Mouse (Mus musculus): ENCODE data around the gene Chrdl1.

Chrdl1 gene

GRCm38 (mm10) chrX:143393791-143394369, at the start of gene Chrdl1:
Gene Chrdl1 (minus strand): TSS chrX:143394262.
- Histone ChIP-seq H3K36me3 (ENCODE audit: insufficient read depth, low read length) (no peaks in the 10 kb centered on the region), H3K9me3 (ENCODE audit: low read length) (no peaks in the 10 kb centered on the region), H3K4me3 (replicated peaks; ENCODE audit: low read length) (peak within 1 kb of the TSS; percentile 71), H3K4me1 (replicated peaks; ENCODE audit: low read depth, low read length) (no peaks in the 10 kb centered on the region), H3K27me3 (ENCODE audit: insufficient read depth, low read length) (peaks cover 11% of the 10 kb centered on the region; the same call in 1 of the 2 replicates)
- no peak for TF ChIP-seq POU5F1 (IDR thresholded peaks at IDR 0.05; ENCODE audit: borderline replicate concordance, low read length)
- TF ChIP-seq CTCF (conservative IDR thresholded peaks at IDR 0.05; ENCODE audit: low read length): no peak
- TF ChIP-seq NANOG (IDR thresholded peaks at IDR 0.05; ENCODE audit: borderline replicate concordance, low read length): no peak

DNA sequence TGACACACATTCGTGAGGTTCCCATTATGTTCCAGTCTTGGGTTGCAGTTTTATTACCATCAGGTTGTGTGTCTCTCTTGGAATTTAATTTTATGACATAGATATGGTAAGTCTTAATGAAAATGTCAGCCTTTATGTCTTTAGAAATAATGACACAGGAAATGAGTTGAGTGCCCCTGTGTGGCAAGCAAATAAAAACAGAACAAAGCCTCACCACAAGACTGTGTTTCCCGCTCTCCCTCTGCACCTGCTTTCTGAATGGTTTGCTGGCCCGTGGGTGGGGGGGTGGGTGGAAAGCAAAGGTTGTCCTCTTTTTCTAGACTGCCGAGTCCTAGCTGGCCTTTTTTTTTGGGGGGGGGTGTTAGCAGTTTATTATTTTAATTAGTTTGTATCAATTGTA, 48.6 kb upstream of the Chrdl1 start:
- Histone ChIP-seq H3K4me3 (replicated peaks; ENCODE audit: low read length) (no peak overlapping the region), H3K9me3 (ENCODE audit: low read length) (no peaks in the 10 kb centered on the region), H3K4me1 (replicated peaks; ENCODE audit: low read depth, low read length) (no peaks in the 10 kb centered on the region), H3K27me3 (ENCODE audit: insufficient read depth, low read length) (no peaks in the 10 kb centered on the region), H3K36me3 (ENCODE audit: insufficient read depth, low read length) (no peaks in the 10 kb centered on the region)
- TF ChIP-seq CTCF (conservative IDR thresholded peaks at IDR 0.05; ENCODE audit: low read length) (no peak), POU5F1 (IDR thresholded peaks at IDR 0.05; ENCODE audit: borderline replicate concordance, low read length) (no peak), NANOG (IDR thresholded peaks at IDR 0.05; ENCODE audit: borderline replicate concordance, low read length) (no peak)

DNA sequence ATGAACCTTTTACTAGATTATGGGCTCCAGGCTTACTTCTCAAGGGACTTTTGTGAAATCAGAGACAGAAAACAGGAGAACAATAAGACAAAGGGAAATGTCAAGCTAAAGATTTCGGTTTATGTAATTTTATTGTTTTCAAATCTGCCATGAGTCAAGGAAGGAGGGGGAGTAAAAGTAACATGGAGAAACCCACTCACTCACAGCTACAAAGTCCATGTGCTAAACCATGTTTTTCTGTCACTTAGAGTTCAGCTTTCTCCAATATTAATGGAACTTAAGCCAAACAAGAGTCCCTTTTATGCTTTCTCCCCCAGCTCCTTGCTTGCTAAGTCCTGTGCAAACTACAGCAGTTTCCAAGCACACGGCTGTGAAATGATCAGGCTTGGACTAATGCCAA, 10.5 kb upstream of the Chrdl1 start:
- Histone ChIP-seq H3K4me1 (replicated peaks; ENCODE audit: low read depth, low read length) (no peaks in the 10 kb centered on the region), H3K36me3 (ENCODE audit: insufficient read depth, low read length) (no peaks in the 10 kb centered on the region), H3K4me3 (replicated peaks; ENCODE audit: low read length) (no peak overlapping the region), H3K9me3 (ENCODE audit: low read length) (no peaks in the 10 kb centered on the region), H3K27me3 (ENCODE audit: insufficient read depth, low read length) (no peaks in the 10 kb centered on the region)
- TF ChIP-seq POU5F1 (IDR thresholded peaks at IDR 0.05; ENCODE audit: borderline replicate concordance, low read length) (no peak), CTCF (conservative IDR thresholded peaks at IDR 0.05; ENCODE audit: low read length) (no peak), NANOG (IDR thresholded peaks at IDR 0.05; ENCODE audit: borderline replicate concordance, low read length) (no peak)

- Histone ChIP-seq H3K27me3 (ENCODE audit: insufficient read depth, low read length) (no peaks in the 10 kb centered on the region), H3K4me1 (replicated peaks; ENCODE audit: low read depth, low read length) (no peaks in the 10 kb centered on the region), H3K9me3 (ENCODE audit: low read length) (no peaks in the 10 kb centered on the region), H3K4me3 (replicated peaks; ENCODE audit: low read length) (no peak overlapping the region), H3K36me3 (ENCODE audit: insufficient read depth, low read length) (no peaks in the 10 kb centered on the region)
- no peak for TF ChIP-seq CTCF (conservative IDR thresholded peaks at IDR 0.05; ENCODE audit: low read length)
- no peak for TF ChIP-seq POU5F1 (IDR thresholded peaks at IDR 0.05; ENCODE audit: borderline replicate concordance, low read length)
- TF ChIP-seq NANOG (IDR thresholded peaks at IDR 0.05; ENCODE audit: borderline replicate concordance, low read length): no peak
These were observed 27.7 kb downstream of the Chrdl1 start for GRCm38 (mm10) chrX:143366256-143366959.

GRCm38 (mm10) chrX:143347227-143347626, 46.8 kb downstream of the Chrdl1 start:
- H3K9me3 ChIP-seq (ENCODE audit: low read length): no peaks in the 10 kb centered on the region
- no peak overlapping the region for H3K4me3 ChIP-seq (replicated peaks; ENCODE audit: low read length)
- H3K27me3 ChIP-seq (ENCODE audit: insufficient read depth, low read length): no peaks in the 10 kb centered on the region
- H3K4me1 ChIP-seq (replicated peaks; ENCODE audit: low read depth, low read length): no peaks in the 10 kb centered on the region
- no peaks in the 10 kb centered on the region for H3K36me3 ChIP-seq (ENCODE audit: insufficient read depth, low read length)
- TF ChIP-seq NANOG (IDR thresholded peaks at IDR 0.05; ENCODE audit: borderline replicate concordance, low read length): no peak
- no peak for TF ChIP-seq POU5F1 (IDR thresholded peaks at IDR 0.05; ENCODE audit: borderline replicate concordance, low read length)
- TF ChIP-seq CTCF (conservative IDR thresholded peaks at IDR 0.05; ENCODE audit: low read length): no peak

DNA sequence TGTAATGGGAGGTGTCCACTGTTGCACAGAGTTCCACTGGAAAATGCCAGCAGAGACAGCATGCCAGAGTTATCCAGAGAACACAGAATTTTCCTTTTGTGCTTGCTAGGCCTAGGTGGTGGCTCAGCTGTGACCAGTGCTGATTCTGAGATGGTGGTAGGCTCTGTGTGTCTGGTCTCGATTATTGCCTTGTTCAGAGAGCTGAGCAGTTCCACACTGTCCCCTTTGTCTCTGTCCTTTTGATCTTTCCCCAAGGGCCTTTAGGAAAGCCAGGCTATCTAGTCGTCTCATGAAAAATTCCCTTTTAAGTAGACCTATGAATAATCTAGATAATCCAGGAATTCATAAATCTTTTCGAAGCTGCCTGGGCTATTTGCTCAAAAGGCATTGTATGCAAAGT, 47.3 kb downstream of the Chrdl1 start:
- Histone ChIP-seq H3K36me3 (ENCODE audit: insufficient read depth, low read length) (no peaks in the 10 kb centered on the region), H3K4me1 (replicated peaks; ENCODE audit: low read depth, low read length) (no peaks in the 10 kb centered on the region), H3K9me3 (ENCODE audit: low read length) (no peaks in the 10 kb centered on the region), H3K4me3 (replicated peaks; ENCODE audit: low read length) (no peak overlapping the region), H3K27me3 (ENCODE audit: insufficient read depth, low read length) (no peaks in the 10 kb centered on the region)
- no peak for TF ChIP-seq POU5F1 (IDR thresholded peaks at IDR 0.05; ENCODE audit: borderline replicate concordance, low read length)
- no peak for TF ChIP-seq CTCF (conservative IDR thresholded peaks at IDR 0.05; ENCODE audit: low read length)
- TF ChIP-seq NANOG (IDR thresholded peaks at IDR 0.05; ENCODE audit: borderline replicate concordance, low read length): no peak

DNA sequence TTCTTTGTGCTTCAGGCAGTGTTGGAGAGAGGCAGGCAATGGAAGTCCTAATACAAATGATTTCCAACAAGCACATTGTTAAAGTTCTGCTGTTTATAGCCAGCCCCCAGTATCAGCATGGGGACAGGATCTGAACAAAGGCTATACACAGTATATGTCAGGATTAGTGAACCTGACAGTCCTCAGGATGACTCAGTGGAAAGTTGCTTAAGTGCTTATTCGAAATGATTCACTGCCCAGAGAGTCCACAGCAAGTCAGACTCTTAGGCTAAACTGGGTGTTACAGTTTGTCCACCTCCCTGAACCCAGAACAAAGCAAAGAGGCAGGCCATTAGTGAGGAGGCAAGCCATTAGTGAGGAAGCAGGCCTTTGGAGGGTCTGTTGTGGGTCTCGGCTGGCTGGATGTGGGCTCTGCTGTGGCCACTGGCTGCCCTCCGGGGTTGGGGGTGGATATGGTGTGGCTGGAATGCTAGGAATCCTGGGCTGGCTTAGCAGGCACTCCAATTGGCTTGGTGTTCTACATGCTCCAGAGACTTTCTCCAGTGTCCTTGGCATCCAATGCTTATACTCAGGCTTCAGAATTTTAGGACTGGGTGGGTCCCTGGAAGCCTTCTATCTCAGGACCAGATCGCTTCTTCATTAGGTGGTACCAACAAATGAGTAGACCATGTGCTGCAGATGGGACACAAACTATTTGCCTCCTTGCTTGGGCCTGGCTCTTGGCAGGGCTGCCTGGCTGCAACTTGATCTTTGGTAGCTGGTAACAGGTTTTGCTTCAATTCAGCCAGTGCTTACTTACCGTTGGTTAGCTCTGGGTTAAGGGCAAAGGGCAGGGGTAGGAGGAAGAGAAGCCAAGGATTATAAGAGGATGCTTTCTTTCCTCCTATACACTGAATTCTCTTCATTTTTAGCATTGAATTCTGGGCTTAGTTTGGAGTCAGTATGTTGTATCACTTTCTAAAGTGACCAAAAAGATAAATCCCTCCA, 49.3 kb downstream of the Chrdl1 start:
- Histone ChIP-seq H3K4me1 (replicated peaks; ENCODE audit: low read depth, low read length) (no peaks in the 10 kb centered on the region), H3K9me3 (ENCODE audit: low read length) (no peaks in the 10 kb centered on the region), H3K4me3 (replicated peaks; ENCODE audit: low read length) (no peak overlapping the region), H3K27me3 (ENCODE audit: insufficient read depth, low read length) (no peaks in the 10 kb centered on the region), H3K36me3 (ENCODE audit: insufficient read depth, low read length) (no peaks in the 10 kb centered on the region)
- TF ChIP-seq POU5F1 (IDR thresholded peaks at IDR 0.05; ENCODE audit: borderline replicate concordance, low read length): no peak
- TF ChIP-seq CTCF (conservative IDR thresholded peaks at IDR 0.05; ENCODE audit: low read length): no peak
- no peak for TF ChIP-seq NANOG (IDR thresholded peaks at IDR 0.05; ENCODE audit: borderline replicate concordance, low read length)

DNA sequence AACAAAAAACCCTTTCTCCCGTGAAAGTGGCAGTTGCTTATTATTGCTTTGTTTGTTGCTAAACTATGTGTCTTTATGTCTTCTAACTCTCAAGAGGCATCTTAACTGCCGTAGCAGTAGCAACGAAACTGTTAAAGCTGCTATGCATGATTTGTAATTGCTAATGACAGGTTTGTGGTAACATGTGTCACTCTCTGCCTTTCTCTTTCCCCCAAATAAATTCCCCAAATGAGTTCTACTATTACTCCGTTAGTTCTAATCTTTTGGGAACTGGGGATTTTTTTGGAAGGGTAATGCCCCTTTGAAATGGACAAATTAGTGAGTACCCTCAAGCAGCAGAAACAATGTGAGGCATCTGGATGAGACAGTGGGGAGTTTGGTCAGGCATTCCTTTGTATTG, 55.9 kb downstream of the Chrdl1 start:
- TF ChIP-seq NANOG (IDR thresholded peaks at IDR 0.05; ENCODE audit: borderline replicate concordance, low read length) (no peak), CTCF (conservative IDR thresholded peaks at IDR 0.05; ENCODE audit: low read length) (no peak), POU5F1 (IDR thresholded peaks at IDR 0.05; ENCODE audit: borderline replicate concordance, low read length) (no peak)
- Histone ChIP-seq H3K4me3 (replicated peaks; ENCODE audit: low read length) (no peak overlapping the region), H3K27me3 (ENCODE audit: insufficient read depth, low read length) (no peaks in the 10 kb centered on the region), H3K4me1 (replicated peaks; ENCODE audit: low read depth, low read length) (no peaks in the 10 kb centered on the region), H3K9me3 (ENCODE audit: low read length) (no peaks in the 10 kb centered on the region), H3K36me3 (ENCODE audit: insufficient read depth, low read length) (no peaks in the 10 kb centered on the region)
